Mouse (Mus musculus): ENCODE data around the gene Tmem163.

The Tmem163 gene

GRCm38 (mm10) chr1:127679498-127680133 lies at the start of gene Tmem163:
Gene Tmem163 (minus strand): TSS chr1:127679548.
- DNase-seq: peak; percentile 46 to 62

GRCm38 (mm10) chr1:127729096-127729495 lies 49.7 kb upstream of the Tmem163 start, which contains the start of gene Acmsd:
Gene Acmsd (plus strand): TSS chr1:127729413.
- DNase-seq: no peak

- DNase-seq: no peak
Measured at GRCm38 (mm10) chr1:127723596-127723995, 44.2 kb upstream of the Tmem163 start.

GRCm38 (mm10) chr1:127718290-127718689 lies 38.9 kb upstream of the Tmem163 start:
- DNase-seq: no peak

DNA sequence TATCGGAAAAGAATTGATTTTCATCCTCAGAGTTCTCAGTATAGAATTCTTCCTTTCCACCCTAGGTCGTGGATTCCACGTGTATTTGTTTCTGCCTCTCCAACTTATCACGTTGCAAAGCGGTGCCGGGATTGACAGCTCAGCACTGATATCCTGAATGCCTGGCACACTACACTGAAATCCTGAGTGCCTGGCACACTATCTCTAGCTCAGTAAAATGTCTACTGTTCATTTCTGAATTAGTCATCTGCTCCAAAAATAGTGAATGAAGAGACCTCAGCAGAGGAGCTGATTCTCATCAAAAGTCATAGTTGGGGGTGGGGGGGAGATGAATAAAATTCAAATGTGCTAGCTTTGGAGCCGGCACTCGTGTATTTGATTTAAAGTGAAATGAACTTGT lies 37.1 kb upstream of the Tmem163 start:
- no peak for DNase-seq

- no peak for DNase-seq
Measured at GRCm38 (mm10) chr1:127706269-127706668, 26.9 kb upstream of the Tmem163 start.

DNA sequence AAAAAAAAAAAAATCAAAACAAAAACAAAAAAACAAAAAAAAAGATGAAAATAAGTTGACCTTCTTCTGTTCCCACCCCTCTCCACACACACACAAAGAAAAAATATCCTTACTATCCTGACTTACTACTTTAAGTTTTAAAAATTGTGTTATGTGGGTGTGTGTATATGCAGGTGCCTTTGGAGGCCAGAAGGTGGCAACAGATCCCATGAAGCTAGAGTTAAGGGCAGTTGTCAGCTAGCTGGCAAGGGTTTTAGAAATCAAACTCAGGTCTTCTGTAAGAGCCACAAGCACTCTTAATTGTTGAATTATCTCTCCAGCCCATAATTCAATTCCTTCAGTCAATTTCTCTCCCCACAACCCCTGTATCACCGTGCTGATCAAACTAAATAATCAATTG lies 22.8 kb upstream of the Tmem163 start:
- DNase-seq: no peak

DNA sequence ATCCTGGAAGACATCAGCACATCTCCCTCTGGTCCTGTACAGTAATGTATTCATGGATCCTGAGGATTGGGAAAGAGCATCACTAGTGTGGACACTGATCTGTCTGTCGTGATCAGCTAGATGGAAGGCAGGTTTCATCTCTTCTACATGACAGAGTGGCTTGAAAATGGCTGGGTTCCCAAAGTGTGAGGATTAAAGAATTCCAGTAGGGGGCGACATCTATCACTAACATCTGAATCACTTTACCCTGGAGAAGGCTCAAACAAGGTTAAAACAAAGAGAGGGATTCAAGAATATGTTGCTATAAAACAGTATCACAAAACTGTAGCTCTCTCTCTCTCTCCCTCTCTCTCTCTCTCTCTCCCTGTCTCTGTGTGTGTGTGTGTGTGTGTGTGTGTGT lies 17.2 kb upstream of the Tmem163 start:
- no peak for DNase-seq

DNA sequence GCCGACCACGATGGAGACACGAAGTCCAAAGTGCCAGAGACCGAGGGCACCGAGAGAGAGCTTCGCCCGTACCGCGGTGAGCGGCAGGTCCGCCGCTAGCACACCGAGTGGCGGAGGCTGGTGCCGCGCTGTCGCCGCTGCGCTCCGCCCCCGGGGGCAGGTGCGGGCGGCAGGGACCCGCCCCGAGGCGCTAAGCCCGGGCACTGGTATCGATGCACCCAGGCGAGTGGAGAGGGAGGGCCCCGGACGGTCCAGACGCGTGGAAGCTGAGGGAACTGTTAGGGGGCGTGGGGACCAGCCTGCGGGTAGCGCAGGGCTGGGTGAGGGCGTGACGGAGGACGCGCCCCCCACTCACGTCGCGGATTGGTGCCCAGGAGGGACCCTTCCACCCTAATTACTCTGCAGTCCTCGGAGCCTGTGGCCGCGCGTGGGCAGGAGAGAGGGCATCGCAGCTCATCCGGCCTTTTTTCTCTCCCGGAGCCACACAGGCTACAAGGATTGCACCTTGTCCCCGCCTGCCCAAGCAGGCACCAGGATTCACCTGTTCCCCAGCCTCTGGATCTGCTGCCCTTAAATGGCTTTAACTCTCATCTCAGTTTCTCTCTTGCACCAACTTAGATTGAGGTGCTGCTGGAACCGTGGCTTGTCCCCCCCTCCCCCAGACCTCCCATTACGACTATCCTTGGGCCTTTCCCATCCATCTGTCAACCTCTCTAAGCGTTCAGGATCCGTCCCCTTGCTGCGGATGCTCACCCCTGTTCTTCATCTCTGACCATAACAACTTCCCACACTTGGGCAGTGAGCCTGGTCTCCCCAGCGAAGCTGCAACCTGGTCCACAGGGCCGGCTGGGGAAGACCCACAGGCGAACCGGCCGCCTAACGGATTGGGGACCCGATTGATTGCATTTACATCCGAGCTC lies 1.4 kb downstream of the Tmem163 start:
- DNase-seq: peak; percentile 69 to 73

DNA sequence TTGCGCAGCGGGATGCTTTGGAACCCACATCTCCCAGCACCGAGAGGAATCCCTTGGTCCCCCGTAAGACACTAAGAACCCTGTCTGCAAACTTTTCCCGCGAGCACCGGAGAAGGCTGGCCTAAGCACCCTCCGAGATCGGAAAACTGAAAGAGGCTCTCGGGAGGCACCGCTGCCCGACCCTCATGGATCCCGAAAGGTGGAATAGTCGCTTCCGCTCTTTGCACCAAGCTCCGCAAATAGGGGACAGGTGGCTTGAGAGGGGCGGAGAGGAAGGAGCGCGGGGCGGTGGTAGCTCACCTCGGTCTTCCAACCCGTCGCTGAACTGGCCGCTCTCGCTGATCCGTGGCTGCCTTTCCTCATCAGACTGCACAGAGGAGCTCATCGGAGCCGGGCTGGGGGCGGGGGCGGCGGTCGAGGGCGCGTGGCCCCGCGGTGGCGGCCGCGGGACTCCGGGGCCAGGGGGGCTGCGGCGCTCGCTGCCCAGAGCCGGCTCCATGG lies 2.2 kb downstream of the Tmem163 start:
- peak; percentile 47 to 52 for DNase-seq

- no peak for DNase-seq
Measured at GRCm38 (mm10) chr1:127676516-127677099, 2.7 kb downstream of the Tmem163 start.

DNA sequence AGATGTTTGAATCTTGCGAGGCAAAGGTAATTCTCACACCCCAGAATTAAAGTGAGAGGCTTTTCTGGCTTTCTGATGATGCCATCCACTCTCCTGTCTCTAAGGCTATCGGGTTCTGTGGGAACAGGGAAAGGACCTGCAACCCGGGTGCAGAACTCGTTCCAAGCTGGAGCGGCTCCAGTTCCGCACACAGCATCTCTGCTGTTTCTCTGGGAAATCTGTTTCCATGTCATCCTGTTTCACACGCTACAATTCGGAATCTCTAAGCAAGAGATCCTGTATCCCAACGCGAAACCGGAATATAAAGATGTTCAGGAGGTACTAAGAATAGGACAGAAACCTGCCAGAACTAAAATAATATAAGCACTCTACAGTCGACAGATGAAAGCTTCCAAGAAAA lies 3.2 kb downstream of the Tmem163 start:
- DNase-seq: no peak

GRCm38 (mm10) chr1:127675253-127675652 lies 4.1 kb downstream of the Tmem163 start:
- DNase-seq: no peak

DNA sequence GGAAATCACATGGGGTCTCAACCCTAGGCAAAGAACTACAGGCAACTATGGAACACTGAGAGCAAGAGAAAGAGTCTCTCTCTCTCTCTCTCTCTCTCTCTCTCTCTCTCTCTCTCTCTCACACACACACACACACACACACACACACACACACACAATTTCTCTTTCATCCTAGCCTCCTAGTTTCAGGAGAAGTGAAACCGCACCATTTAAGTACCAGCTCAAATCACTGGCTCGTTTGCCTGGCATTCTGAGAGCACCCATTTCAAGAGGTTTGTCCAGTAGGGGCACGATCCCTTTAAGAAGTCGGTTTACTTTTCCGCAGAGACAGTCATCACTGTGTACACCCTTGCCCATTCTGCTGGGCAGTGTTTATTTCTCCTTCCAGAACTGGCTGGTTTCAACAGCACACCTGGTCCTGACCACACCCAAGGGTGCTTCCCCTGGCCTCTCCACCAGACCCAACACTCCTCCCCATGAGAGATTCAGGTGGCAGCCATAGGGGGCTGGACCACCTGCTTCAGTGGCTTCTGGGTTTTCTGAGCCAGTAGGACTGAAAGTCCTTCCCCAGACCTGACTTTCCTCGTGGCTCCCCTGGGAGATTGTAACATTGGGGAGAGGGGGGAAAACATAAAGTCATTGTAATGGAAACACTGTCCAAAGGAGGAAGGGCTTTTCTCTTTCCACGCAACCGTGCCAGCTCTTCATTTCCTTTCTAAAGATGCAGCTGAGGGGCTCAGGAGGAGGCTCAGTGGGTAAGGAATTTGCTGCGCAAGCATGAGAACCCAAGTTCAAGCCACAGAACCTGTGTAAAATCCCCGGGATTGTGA lies 5.9 kb downstream of the Tmem163 start:
- peak in 1 of 2 experiments; percentile 39 for DNase-seq

DNA sequence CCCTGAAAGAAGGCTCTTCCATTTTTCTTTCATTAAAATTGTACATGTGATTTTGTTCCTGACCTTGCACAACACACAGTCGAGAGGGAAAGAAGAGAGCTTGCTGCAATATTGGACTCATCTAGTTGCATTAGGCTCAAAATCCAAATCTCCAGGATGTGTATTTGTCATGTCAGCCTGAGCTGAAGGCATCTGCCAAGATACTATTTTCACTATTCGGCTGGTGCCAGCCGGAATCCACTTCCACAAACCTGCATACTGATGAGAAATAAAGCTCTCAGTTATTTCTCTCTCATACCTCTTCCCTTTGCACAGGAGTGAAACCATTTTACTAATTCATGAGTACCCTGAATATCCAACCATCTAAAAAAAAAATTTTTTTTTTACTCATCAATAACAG lies 11.2 kb downstream of the Tmem163 start:
- DNase-seq: no peak

GRCm38 (mm10) chr1:127667110-127667860 lies 12.1 kb downstream of the Tmem163 start:
- DNase-seq: no peak

GRCm38 (mm10) chr1:127666221-127666620 lies 13.1 kb downstream of the Tmem163 start:
- no peak for DNase-seq

DNA sequence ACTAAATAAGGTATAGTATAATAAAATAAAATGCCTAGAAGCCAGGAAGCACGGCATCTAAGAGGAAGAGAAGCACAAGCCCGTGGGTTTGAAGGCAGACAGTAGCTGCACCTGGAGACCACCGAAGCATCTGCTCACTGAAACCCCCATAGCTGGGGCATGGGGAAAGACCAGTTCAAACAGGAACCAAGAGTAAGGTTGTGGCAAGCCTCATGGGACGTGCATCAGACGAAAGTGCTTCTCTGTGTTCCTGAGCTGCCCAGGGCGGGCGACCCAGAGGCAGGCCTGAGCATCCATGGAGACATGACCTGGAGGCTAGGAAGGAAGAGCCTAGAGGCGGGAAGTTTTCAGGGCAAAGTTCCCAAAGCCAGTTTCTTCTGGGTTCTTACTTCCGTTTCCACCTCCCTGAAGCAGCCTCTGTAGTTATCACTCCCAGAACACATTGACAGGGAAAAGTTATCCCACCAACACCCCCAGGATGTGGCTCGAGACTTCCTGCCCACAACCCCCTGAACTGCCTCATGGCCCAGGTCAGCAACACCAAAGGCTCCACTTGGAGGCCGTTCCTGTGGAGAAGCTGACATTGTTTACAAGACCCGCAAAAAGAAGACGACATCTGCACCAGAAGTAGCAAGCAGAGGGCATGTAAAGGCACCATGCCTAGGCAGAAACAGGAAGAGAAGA lies 16.8 kb downstream of the Tmem163 start:
- peak in 1 of 2 experiments; percentile 22 for DNase-seq

DNA sequence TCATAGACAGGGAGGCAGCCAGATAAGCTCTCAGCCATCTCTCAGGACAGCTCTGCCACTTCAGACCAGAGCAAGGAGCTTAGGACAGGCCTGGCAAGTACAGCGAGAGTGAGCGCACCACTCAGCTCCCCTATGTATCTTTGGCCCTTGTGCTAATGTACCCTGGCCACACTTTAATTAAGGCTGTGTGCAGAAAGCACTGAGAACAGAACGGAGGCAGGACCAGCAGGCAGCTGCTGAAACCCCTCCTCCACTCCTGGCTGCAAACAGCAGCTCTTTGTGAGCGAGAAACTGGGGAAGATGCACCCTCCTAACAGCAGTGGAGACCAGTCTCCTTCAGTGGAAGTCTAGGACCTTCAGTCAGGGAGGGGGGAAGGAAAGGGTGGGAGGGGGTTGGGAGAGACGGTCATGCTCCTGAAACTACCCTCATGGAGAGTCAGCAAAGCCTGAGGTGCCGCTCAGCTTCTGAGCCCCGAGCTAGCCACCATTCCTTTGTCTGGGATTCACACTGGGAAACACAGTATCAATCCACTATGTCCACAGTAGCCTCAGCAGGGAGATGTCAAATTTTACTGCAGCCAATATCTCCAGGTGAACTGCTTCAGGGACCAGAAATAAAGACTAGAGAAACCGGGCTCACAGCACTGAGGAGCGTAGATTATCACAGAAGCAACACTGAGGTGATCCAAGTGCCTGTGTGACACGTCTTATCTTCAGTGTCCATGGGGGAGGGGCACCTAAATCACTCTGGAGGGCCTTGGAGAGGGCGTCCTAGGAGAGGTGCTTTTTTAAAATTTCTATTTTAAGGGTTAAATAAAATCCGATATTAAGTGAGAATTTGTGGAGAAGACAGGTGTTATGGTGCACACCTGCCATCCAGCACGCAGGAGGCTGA lies 18.0 kb downstream of the Tmem163 start:
- DNase-seq: no peak

DNA sequence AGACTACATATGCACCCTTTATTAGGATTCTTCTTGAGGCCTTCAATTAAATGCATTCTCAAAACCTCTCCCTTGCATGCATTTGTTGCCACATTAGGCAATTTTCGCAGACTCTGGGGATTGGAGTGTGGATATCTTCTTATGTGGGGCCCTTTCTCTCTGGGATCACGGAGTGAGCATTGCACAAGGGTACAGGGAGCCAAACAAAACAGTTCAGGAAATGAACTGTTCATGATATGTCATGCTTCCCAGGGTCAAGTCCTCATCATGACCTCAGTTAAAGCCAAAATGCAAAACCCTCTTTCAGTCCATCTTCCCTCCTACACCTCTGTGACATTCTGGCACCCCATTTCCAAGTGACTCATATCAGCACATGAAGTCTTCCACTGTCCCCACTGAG lies 27.8 kb downstream of the Tmem163 start:
- no peak for DNase-seq

Data from spleen, adult 18-20 months (tissue).